Mouse (Mus musculus) MEL (cell line): Measurements from ENCODE around the gene Trim68. TPM values are rescaled to one million over a fixed set of nuclear protein-coding genes. Genes with fewer than 3 reads are reported as not detected.
A peak's percentile ranks its signal among the peaks of the same experiment; 100 is the strongest.

ENCODE experiments used
- DNase-seq: peaks from one replicate; pipeline ENCODE4 v3.0.0; 2011; ENCODE audit warnings: low read depth, low spot score
- H3K27ac ChIP-seq: 2 replicates; pipeline ENCODE4 v1.5.1; 2012; ENCODE audit warnings: low read depth, mild to moderate bottlenecking, control low read depth, low read length, moderate library complexity; ENCODE audit not compliant: control insufficient read depth
- H3K27me3 ChIP-seq, 2 experiments: fragments of 150-350 bp in 1 of 2; sonication (generic) in 1 of 2; 2 replicates each; pipeline ENCODE4 v1.6.1; 2012; ENCODE audit warnings: low read length in 2 of 2, mild to moderate bottlenecking in 2 of 2, improper control_type of control experiment in 1 of 2, moderate library complexity in 1 of 2; ENCODE audit not compliant: insufficient read depth in 2 of 2, control insufficient read depth in 1 of 2
- H3K36me3 ChIP-seq, 2 experiments: 2 replicates each; pipeline ENCODE4 v1.6.1; 2012 to 2014; ENCODE audit warnings: low read length in 2 of 2, improper control_type of control experiment in 1 of 2, inconsistent platforms in 1 of 2, mild to moderate bottlenecking in 1 of 2; ENCODE audit not compliant: insufficient read depth in 2 of 2, control insufficient read depth in 1 of 2
- H3K4me1 ChIP-seq, 2 experiments: fragments of 150-350 bp in 1 of 2; sonication (generic) in 1 of 2; 2 replicates each; pipeline ENCODE4 v1.6.1; 2012; ENCODE audit warnings: low read length in 2 of 2, improper control_type of control experiment in 1 of 2, mild to moderate bottlenecking in 1 of 2; ENCODE audit not compliant: insufficient read depth in 2 of 2, control insufficient read depth in 1 of 2
- H3K4me3 ChIP-seq, 2 experiments: fragments of 150-350 bp in 1 of 2; sonication (generic) in 1 of 2; 2 replicates each; pipeline ENCODE4 v1.5.1; 2012; ENCODE audit warnings: low read depth in 2 of 2, low read length in 2 of 2, mild to moderate bottlenecking in 2 of 2, moderate library complexity in 2 of 2, control low read depth in 1 of 2, improper control_type of control experiment in 1 of 2; ENCODE audit not compliant: control insufficient read depth in 1 of 2, insufficient read depth in 1 of 2
- H3K79me2 ChIP-seq: 2 replicates; pipeline ENCODE4 v1.6.1; 2012; ENCODE audit warnings: mild to moderate bottlenecking, low read length, moderate library complexity; ENCODE audit not compliant: control insufficient read depth, poor library complexity, insufficient read depth
- H3K9ac ChIP-seq: 2 replicates; pipeline ENCODE4 v1.6.1; 2012; ENCODE audit warnings: low read depth, mild to moderate bottlenecking, control low read depth, low read length, moderate library complexity; ENCODE audit not compliant: control insufficient read depth, poor library complexity, severe bottlenecking
- H3K9me3 ChIP-seq: fragments of 150-350 bp; sonication (generic); replicated peaks from 2 replicates; pipeline ENCODE4 v1.6.1; 2012; ENCODE audit warnings: mild to moderate bottlenecking, low read length, improper control_type of control experiment, moderate library complexity; ENCODE audit not compliant: insufficient read depth
- BHLHE40 ChIP-seq: IDR thresholded peaks from 2 replicates; pipeline ENCODE4 v1.6.1; 2012; ENCODE audit warnings: low read depth, mild to moderate bottlenecking, inconsistent platforms, low read length, improper control_type of control experiment, borderline replicate concordance
- CHD2 ChIP-seq: IDR thresholded peaks from 2 replicates; pipeline ENCODE4 v1.6.1; 2011; ENCODE audit warnings: low read length, improper control_type of control experiment
- CTCF ChIP-seq, 3 experiments: IDR thresholded peaks in 2 of 3; conservative IDR thresholded peaks in 1 of 3; 2 replicates each; pipeline ENCODE4 v1.5.1; 2011 to 2012; ENCODE audit warnings: low read length in 3 of 3, low read depth in 2 of 3, mild to moderate bottlenecking in 2 of 3, improper control_type of control experiment in 1 of 3, inconsistent platforms in 1 of 3, mixed read lengths in 1 of 3, moderate library complexity in 1 of 3; ENCODE audit not compliant: control insufficient read depth in 1 of 3, insufficient read depth in 1 of 3, poor library complexity in 1 of 3, severe bottlenecking in 1 of 3
- EP300 ChIP-seq, 2 experiments: IDR thresholded peaks; 2 replicates each; pipeline ENCODE4 v1.6.1; 2011; ENCODE audit warnings: improper control_type of control experiment in 2 of 2, low read length in 2 of 2, low read depth in 1 of 2, mild to moderate bottlenecking in 1 of 2
- JUND ChIP-seq: IDR thresholded peaks from 2 replicates; pipeline ENCODE4 v1.6.1; 2011; ENCODE audit warnings: low read depth, mild to moderate bottlenecking, improper control_type of control experiment, low read length
- MAZ ChIP-seq: IDR thresholded peaks from 2 replicates; pipeline ENCODE4 v1.6.1; 2012; ENCODE audit warnings: low read depth, mild to moderate bottlenecking, inconsistent platforms, low read length, improper control_type of control experiment
- MEF2A ChIP-seq: IDR thresholded peaks from 2 replicates; pipeline ENCODE4 v1.6.1; 2014; ENCODE audit warnings: low read depth, mild to moderate bottlenecking, inconsistent platforms, low read length, improper control_type of control experiment; ENCODE audit not compliant: poor library complexity, insufficient replicate concordance, severe bottlenecking; ENCODE audit errors: extremely low read depth
- MXI1 ChIP-seq: IDR thresholded peaks from 2 replicates; pipeline ENCODE4 v1.6.1; 2011; ENCODE audit warnings: mild to moderate bottlenecking, low read depth, low read length, improper control_type of control experiment
- NRF1 ChIP-seq: IDR thresholded peaks from 2 replicates; pipeline ENCODE4 v1.6.1; 2014; ENCODE audit warnings: low read depth, mild to moderate bottlenecking, inconsistent platforms, low read length, improper control_type of control experiment, moderate library complexity; ENCODE audit not compliant: poor library complexity, insufficient read depth, severe bottlenecking
- POLR2AphosphoS2 ChIP-seq: IDR thresholded peaks from 2 replicates; pipeline ENCODE4 v1.6.1; 2011; ENCODE audit warnings: low read length, improper control_type of control experiment
- RAD21 ChIP-seq: IDR thresholded peaks from 2 replicates; pipeline ENCODE4 v1.6.1; 2011; ENCODE audit warnings: mild to moderate bottlenecking, low read depth, low read length, improper control_type of control experiment
- SMC3 ChIP-seq: IDR thresholded peaks from 2 replicates; pipeline ENCODE4 v1.6.1; 2011; ENCODE audit warnings: low read depth, low read length, improper control_type of control experiment
- TBP ChIP-seq: IDR thresholded peaks from 2 replicates; pipeline ENCODE4 v1.8.0; 2011; ENCODE audit warnings: low read depth, low read length, improper control_type of control experiment
- ZC3H11A ChIP-seq: IDR thresholded peaks from 2 replicates; pipeline ENCODE4 v1.6.1; 2012; ENCODE audit warnings: low read depth, mild to moderate bottlenecking, inconsistent platforms, low read length, improper control_type of control experiment
- ZKSCAN1 ChIP-seq: IDR thresholded peaks from 2 replicates; pipeline ENCODE4 v1.6.1; 2012; ENCODE audit warnings: low read depth, mild to moderate bottlenecking, inconsistent platforms, low read length, improper control_type of control experiment, moderate library complexity
- ZMIZ1 ChIP-seq: IDR thresholded peaks from 2 replicates; pipeline ENCODE4 v1.6.1; 2012; ENCODE audit warnings: low read depth, mild to moderate bottlenecking, inconsistent platforms, low read length, improper control_type of control experiment, moderate library complexity
- polyA plus RNA-seq, 2 experiments: library from polyadenylated mRNA; stranded (reverse) in 1 of 2; unstranded in 1 of 2; fragments of >175 nt in 1 of 2; fragments of >200 nt in 1 of 2; gene quantifications; 2 replicates each; pipeline versions ENCODE4 v1.2.1 to v1.2.4; 2012; ENCODE audit warnings: low replicate concordance in 2 of 2, low read depth in 1 of 2; ENCODE audit not compliant: insufficient read length in 2 of 2, insufficient read depth in 1 of 2, missing spikeins in 1 of 2
- total RNA-seq: library from RNA; depleted of rRNA; stranded (reverse); fragments of 300-350 nt; gene quantifications from 2 replicates; pipeline ENCODE4 v1.2.3, GENCODE M21; 2012

Gene Trim68
- total and polyA plus RNA-seq, 3 experiments: not detected

DNA sequence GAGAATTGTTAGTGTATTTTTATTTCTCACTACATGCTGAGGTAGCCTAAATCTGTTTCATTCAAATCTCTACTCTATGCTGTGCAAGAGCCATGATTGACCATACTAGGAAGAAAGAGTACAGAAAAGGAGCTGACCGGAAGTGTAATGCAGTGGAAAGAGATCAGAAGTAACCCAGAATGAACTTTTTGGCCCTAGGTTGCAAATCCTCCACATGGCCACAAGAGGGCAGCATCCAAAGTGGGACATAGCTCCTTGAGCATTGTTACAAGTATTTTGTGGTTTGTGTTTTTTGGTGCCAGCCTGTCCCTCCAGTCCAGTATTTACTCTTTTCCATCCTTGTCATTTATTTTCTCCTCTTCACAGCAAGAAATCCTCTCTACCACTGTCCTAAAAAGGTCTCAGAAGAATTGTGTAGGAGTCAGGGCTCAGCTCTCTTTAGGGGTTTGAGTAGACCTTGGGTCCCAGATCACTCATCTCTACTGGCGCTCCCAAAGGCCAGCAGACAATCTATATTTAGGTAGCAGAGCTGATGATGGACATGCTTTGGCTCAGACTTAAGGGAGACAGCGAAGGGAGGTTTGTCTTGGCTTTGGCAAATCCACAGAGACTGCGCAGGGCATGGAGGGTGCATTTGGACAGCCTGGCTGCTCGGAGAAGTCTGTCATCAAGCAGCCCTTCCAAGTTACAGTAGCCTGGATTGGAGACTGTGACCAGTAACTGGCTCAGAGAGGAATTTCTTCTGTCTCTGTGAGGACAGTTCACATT, 8.4 kb upstream of the Trim68 start, which contains the start of gene Olfr557:
Gene Olfr557, plus strand, starts transcription at position 553 of the 768 bp plus-strand sequence.
- Histone ChIP-seq H3K9ac (no peak within 1 kb of the TSS), H3K4me3 (no peak within 1 kb of the TSS), H3K36me3 (no peaks in the 10 kb centered on the region), H3K4me1 (no peaks in the 10 kb centered on the region), H3K27me3 (no peaks in the 10 kb centered on the region), H3K27ac (no peak within 1 kb of the TSS), H3K79me2 (no peaks in the 10 kb centered on the region), H3K9me3 (no peaks in the 10 kb centered on the region)
- TF ChIP-seq CTCF (IDR thresholded peaks at IDR 0.05 in 2 of 3, conservative IDR thresholded peaks at IDR 0.05 in 1 of 3; ENCODE audit: control insufficient read depth in 1 of 3, insufficient read depth in 1 of 3, low read depth in 2 of 3, low read length in 3 of 3, poor library complexity in 1 of 3, severe bottlenecking in 1 of 3) (peak; percentile 86 to 93 (median 87)), MXI1 (no peak), EP300 (IDR thresholded peaks at IDR 0.05; ENCODE audit: low read depth in 1 of 2, low read length in 2 of 2) (no peak), ZKSCAN1 (no peak), MAZ (no peak), ZC3H11A (peak; percentile 67), BHLHE40 (0 out of 2 replicates have a peak, but pooled peaks have one; percentile 27), RAD21 (peak; percentile 70), TBP (no peak), POLR2AphosphoS2 (no peak), SMC3 (peak; percentile 84), NRF1 (no peak), ZMIZ1 (no peak), MEF2A (no peak)
- DNase-seq: peak; percentile 55

- no peak overlapping the region for H3K4me3 ChIP-seq
- H3K79me2 ChIP-seq: no peaks in the 10 kb centered on the region
- H3K27me3 ChIP-seq: no peaks in the 10 kb centered on the region; a peak in 1 of 4 replicates
- TF ChIP-seq CHD2 (no peak), ZC3H11A (no peak), JUND (no peak)
- TF ChIP-seq, all 39 proteins: peak for 0
- H3K9ac ChIP-seq: no peak overlapping the region
- H3K9me3 ChIP-seq: no peaks in the 10 kb centered on the region
- no peak for DNase-seq
- no peaks in the 10 kb centered on the region for H3K36me3 ChIP-seq
- H3K4me1 ChIP-seq: no peaks in the 10 kb centered on the region
- H3K27ac ChIP-seq: no peak overlapping the region
These were observed 5.2 kb downstream of the Trim68 start for GRCm38 (mm10) chr7:102681916-102682315.
